Mouse (Mus musculus) ES-E14 (cell line): Measurements from ENCODE around the gene Apeh.

Source experiments
- CHD2 ChIP-seq: IDR thresholded peaks from 2 replicates; pipeline ENCODE4 v1.6.1; 2014; ENCODE audit warnings: mild to moderate bottlenecking, low read depth, low read length, inconsistent platforms
- MAFK ChIP-seq: IDR thresholded peaks from 2 replicates; pipeline ENCODE4 v1.6.1; 2014; ENCODE audit warnings: mild to moderate bottlenecking, low read depth, low read length, inconsistent platforms; ENCODE audit not compliant: insufficient read depth
- ZNF384 ChIP-seq: IDR thresholded peaks from 2 replicates; pipeline ENCODE4 v1.6.1; 2012; ENCODE audit warnings: low read depth, low read length, inconsistent platforms

DNA sequence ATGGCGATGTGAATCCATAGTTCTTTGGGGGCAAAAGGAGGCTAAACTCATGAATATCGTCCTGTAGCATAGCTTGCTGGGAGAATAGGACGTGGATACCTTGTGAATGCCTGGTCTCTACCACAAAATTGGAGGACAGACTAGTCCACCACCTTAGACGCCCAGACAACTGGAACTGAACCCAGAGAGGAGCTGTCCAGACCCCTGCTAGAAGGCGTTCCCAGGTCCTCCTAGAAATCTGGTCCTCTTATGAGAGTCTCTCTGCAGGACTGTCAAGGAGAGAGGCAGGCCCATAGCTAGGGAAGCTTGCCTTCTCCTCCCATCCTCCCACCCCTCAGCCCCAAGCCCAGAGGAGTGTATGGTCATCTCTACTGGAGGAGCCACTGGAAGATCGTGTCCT, 43.7 kb upstream of the Apeh start:
- no peak for TF ChIP-seq MAFK
- no peak for TF ChIP-seq CHD2
- TF ChIP-seq ZNF384: no peak
